Mouse (Mus musculus): ENCODE results near the gene Vmn2r72. TPM values are rescaled to one million over a fixed set of nuclear protein-coding genes. Genes with fewer than 3 reads are reported as not detected.

Gene Vmn2r72
- total RNA-seq (2021), result not detected
- polyA plus RNA-seq (2012; rRNA removed), result not detected in 2 replicates
- long read RNA-seq, result 0 reads

GRCm38 (mm10) chr7:85754997-85755396 lies at the start of gene Vmn2r72:
TSS of gene Vmn2r72 (minus strand) at chr7:85755097.
- intact Hi-C loops (cut with DNase I), result no loop called here
- 73% methylated on average over 1 of the region's 1 CpGs for WGBS
- Histone ChIP-seq H3K4me1 (ENCODE audit: control insufficient read depth, insufficient read depth, low read length) (no peaks in the 10 kb centered on the region), H3K4me3 (no peak within 1 kb of the TSS), H3K36me3 (ENCODE audit: control insufficient read depth, insufficient read depth, low read length) (no peaks in the 10 kb centered on the region), H3K9ac (ENCODE audit: low read depth, low read length) (no peak within 1 kb of the TSS), H3K27me3 (ENCODE audit: control insufficient read depth, insufficient read depth, low read length) (no peaks in the 10 kb centered on the region), H3K79me2 (replicated peaks; ENCODE audit: control insufficient read depth, insufficient read depth, low read length) (no peaks in the 10 kb centered on the region), H3K27ac (no peak within 1 kb of the TSS)
- TF ChIP-seq CTCF (IDR thresholded peaks at IDR 0.05), result no peak
- TF ChIP-seq EP300 (IDR thresholded peaks at IDR 0.05; ENCODE audit: insufficient read depth, low read depth, low read length), result no peak
- no peak for TF ChIP-seq POLR2A (IDR thresholded peaks at IDR 0.05; ENCODE audit: insufficient read depth, low read depth, low read length)
- DNase-seq, result no peak

Other genes with a start within 250 kb of the Vmn2r72 start
- not detected for gene Vmn2r71, start 192.0 kb downstream of the Vmn2r72 start, total RNA-seq (2021)
- gene Vmn2r71, start 192.0 kb downstream of the Vmn2r72 start, polyA plus RNA-seq (2012; rRNA removed), result not detected in 2 replicates
- not detected for gene Vmn2r70, start 185.9 kb downstream of the Vmn2r72 start, total RNA-seq (2021)
- gene Vmn2r70, start 185.9 kb downstream of the Vmn2r72 start, polyA plus RNA-seq (2012; rRNA removed), result not detected in 2 replicates
- not detected for gene Vmn2r73, start 121.2 kb upstream of the Vmn2r72 start, total RNA-seq (2021)
- gene Vmn2r73, start 121.2 kb upstream of the Vmn2r72 start, polyA plus RNA-seq (2012; rRNA removed), result not detected in 2 replicates
- not detected for gene Vmn2r74, start 206.5 kb upstream of the Vmn2r72 start, total RNA-seq (2021)
- gene Vmn2r74, start 206.5 kb upstream of the Vmn2r72 start, polyA plus RNA-seq (2012; rRNA removed), result not detected in 2 replicates

Measured in heart, adult 2 months (tissue).